Mouse (Mus musculus) intestine, embryonic 15.5 days (tissue): Measurements from ENCODE around the gene Aco2. TPM values are rescaled to one million over a fixed set of nuclear protein-coding genes. Genes with fewer than 3 reads are reported as not detected.

Experiments
- ATAC-seq: fragments of 200-750 bp; cut with Nextera tagmentation; 2 replicates; pipeline ENCODE4 v1.8.0; 2017; ENCODE audit warnings: moderate TSS enrichment, moderate library complexity
- H3K27ac ChIP-seq: fragments of 300-500 bp; sonication (generic); 2 replicates; pipeline ENCODE4 v1.5.1; 2015; ENCODE audit warnings: mild to moderate bottlenecking, inconsistent platforms
- H3K27me3 ChIP-seq: fragments of 300-500 bp; sonication (generic); replicated peaks from 2 replicates; pipeline ENCODE4 v1.6.1; 2015; ENCODE audit warnings: inconsistent platforms
- H3K36me3 ChIP-seq: fragments of 300-500 bp; sonication (generic); 2 replicates; pipeline ENCODE4 v1.6.1; 2015; ENCODE audit warnings: inconsistent platforms
- H3K4me1 ChIP-seq: fragments of 300-500 bp; sonication (generic); replicated peaks from 2 replicates; pipeline ENCODE4 v1.6.1; 2015; ENCODE audit warnings: inconsistent platforms
- H3K4me2 ChIP-seq: fragments of 300-500 bp; sonication (generic); replicated peaks from 2 replicates; pipeline ENCODE4 v1.6.1; 2015; ENCODE audit warnings: mild to moderate bottlenecking, inconsistent platforms
- H3K4me3 ChIP-seq: fragments of 300-500 bp; sonication (generic); replicated peaks from 2 replicates; pipeline ENCODE4 v1.5.1; 2015; ENCODE audit warnings: inconsistent platforms
- H3K9ac ChIP-seq: fragments of 300-500 bp; sonication (generic); 2 replicates; pipeline ENCODE4 v1.6.1; 2015; ENCODE audit warnings: inconsistent platforms
- H3K9me3 ChIP-seq: fragments of 300-500 bp; sonication (generic); 2 replicates; pipeline ENCODE4 v1.6.1; 2016; ENCODE audit warnings: inconsistent platforms
- WGBS: fragments of 180-500 bp; shearing (Covaris S2); methylation state at CpG from one replicate; pipeline ENCODE4 v1.1.7; 2015; 5-methylcytosine and 5-hydroxymethylcytosine counted together
- polyA plus RNA-seq: library from polyadenylated mRNA; unstranded; fragments of >200 nt; fragmentation: Nextera tagmentation; extraction: Ambion mirVana; gene quantifications from 2 replicates; pipeline ENCODE4 v1.2.1, GENCODE M21; 2015

Aco2 gene
- polyA plus RNA-seq, 1 experiment from 2014 or later = 227 TPM

- ATAC-seq = peak; percentile 85
- Histone ChIP-seq H3K4me1 (peaks cover 23% of the 10 kb centered on the region), H3K27ac (peak overlapping the region; percentile 60), H3K4me2 (peak overlapping the region; percentile 76), H3K9ac (peak overlapping the region; percentile 39), H3K4me3 (peak overlapping the region; percentile 37), H3K9me3 (no peaks in the 10 kb centered on the region), H3K36me3 (no peaks in the 10 kb centered on the region), H3K27me3 (no peaks in the 10 kb centered on the region)
- 4% methylated on average over 33 of the region's 33 CpGs for WGBS
Observed at GRCm38 (mm10) chr15:81836124-81836821, 35.8 kb upstream of the Aco2 start.

GRCm38 (mm10) chr15:81836966-81837920, 34.9 kb upstream of the Aco2 start:
- Histone ChIP-seq H3K4me3 (no peak overlapping the region), H3K4me1 (peaks cover 20% of the 10 kb centered on the region), H3K27ac (peak overlapping the region; percentile 60; the same call in 1 of the 2 replicates), H3K9ac (no peak overlapping the region), H3K36me3 (no peaks in the 10 kb centered on the region), H3K27me3 (no peaks in the 10 kb centered on the region), H3K9me3 (no peaks in the 10 kb centered on the region), H3K4me2 (peak overlapping the region; percentile 76)
- 60% methylated on average over 7 of the region's 7 CpGs for WGBS
- ATAC-seq = no peak

GRCm38 (mm10) chr15:81838554-81839235, 33.4 kb upstream of the Aco2 start:
- no peak for ATAC-seq
- no peak overlapping the region for H3K27ac ChIP-seq
- peaks cover 20% of the 10 kb centered on the region for H3K4me1 ChIP-seq
- H3K9ac ChIP-seq = no peak overlapping the region
- 72% methylated on average over 14 of the region's 14 CpGs for WGBS
- no peaks in the 10 kb centered on the region for H3K9me3 ChIP-seq
- no peak overlapping the region for H3K4me2 ChIP-seq
- no peak overlapping the region for H3K4me3 ChIP-seq
- H3K27me3 ChIP-seq = no peaks in the 10 kb centered on the region
- H3K36me3 ChIP-seq = no peaks in the 10 kb centered on the region

- H3K27ac ChIP-seq = 0 out of 2 replicates have a peak overlapping the region, but pooled peaks have one; percentile 22
- no peaks in the 10 kb centered on the region for H3K36me3 ChIP-seq
- H3K4me2 ChIP-seq = no peak overlapping the region
- peak; percentile 39 for ATAC-seq
- no peaks in the 10 kb centered on the region for H3K9me3 ChIP-seq
- H3K4me3 ChIP-seq = no peak overlapping the region
- no peaks in the 10 kb centered on the region for H3K27me3 ChIP-seq
- WGBS = 67% methylated on average over 5 of the region's 5 CpGs
- peaks cover 20% of the 10 kb centered on the region for H3K4me1 ChIP-seq
- no peak overlapping the region for H3K9ac ChIP-seq
Observed at GRCm38 (mm10) chr15:81839634-81840033, 32.5 kb upstream of the Aco2 start.

- peaks cover 20% of the 10 kb centered on the region for H3K4me1 ChIP-seq
- H3K27me3 ChIP-seq = no peaks in the 10 kb centered on the region
- H3K9ac ChIP-seq = no peak overlapping the region
- no peaks in the 10 kb centered on the region for H3K36me3 ChIP-seq
- H3K9me3 ChIP-seq = no peaks in the 10 kb centered on the region
- H3K4me2 ChIP-seq = no peak overlapping the region
- H3K4me3 ChIP-seq = no peak overlapping the region
- no peak for ATAC-seq
- 89% methylated on average over 7 of the region's 7 CpGs for WGBS
- H3K27ac ChIP-seq = no peak overlapping the region
Observed at GRCm38 (mm10) chr15:81840306-81840705, 31.8 kb upstream of the Aco2 start.

GRCm38 (mm10) chr15:81842275-81842674, 29.8 kb upstream of the Aco2 start:
- Histone ChIP-seq H3K4me2 (no peak overlapping the region), H3K27ac (no peak overlapping the region), H3K9me3 (no peaks in the 10 kb centered on the region), H3K4me3 (no peak overlapping the region), H3K9ac (no peak overlapping the region), H3K36me3 (no peaks in the 10 kb centered on the region), H3K27me3 (no peaks in the 10 kb centered on the region), H3K4me1 (peaks cover 6% of the 10 kb centered on the region)
- no peak for ATAC-seq
- 85% methylated on average over 7 of the region's 7 CpGs for WGBS

GRCm38 (mm10) chr15:81845033-81845625, 27.0 kb upstream of the Aco2 start:
- 79% methylated on average over 5 of the region's 5 CpGs for WGBS

GRCm38 (mm10) chr15:81845724-81846123, 26.4 kb upstream of the Aco2 start:
- 25% methylated on average over 4 of the region's 4 CpGs for WGBS
- no peaks in the 10 kb centered on the region; the same call in 1 of the 2 replicates for H3K4me1 ChIP-seq
- H3K9me3 ChIP-seq = no peaks in the 10 kb centered on the region
- H3K36me3 ChIP-seq = peaks cover 14% of the 10 kb centered on the region
- no peak overlapping the region for H3K4me3 ChIP-seq
- peak; percentile 93 for ATAC-seq
- no peak overlapping the region for H3K9ac ChIP-seq
- no peaks in the 10 kb centered on the region for H3K27me3 ChIP-seq
- no peak overlapping the region for H3K4me2 ChIP-seq
- H3K27ac ChIP-seq = peak overlapping the region; percentile 49; the same call in 1 of the 2 replicates

More at GRCm38 (mm10) chr15:81845033-81845625, 27.0 kb upstream of the Aco2 start:
- no peaks in the 10 kb centered on the region for H3K9me3 ChIP-seq
- no peak overlapping the region for H3K9ac ChIP-seq
- H3K27ac ChIP-seq = peak overlapping the region; percentile 49; the same call in 1 of the 2 replicates
- no peaks in the 10 kb centered on the region for H3K27me3 ChIP-seq
- peaks cover 10% of the 10 kb centered on the region; the same call in 1 of the 2 replicates for H3K36me3 ChIP-seq
- ATAC-seq = no peak
- no peaks in the 10 kb centered on the region; the same call in 1 of the 2 replicates for H3K4me1 ChIP-seq
- H3K4me3 ChIP-seq = no peak overlapping the region
- H3K4me2 ChIP-seq = no peak overlapping the region

- Histone ChIP-seq H3K9me3 (no peaks in the 10 kb centered on the region), H3K36me3 (peaks cover 24% of the 10 kb centered on the region), H3K4me2 (no peak overlapping the region), H3K4me3 (no peak overlapping the region), H3K9ac (no peak overlapping the region), H3K4me1 (no peaks in the 10 kb centered on the region; the same call in 1 of the 2 replicates), H3K27ac (no peak overlapping the region), H3K27me3 (no peaks in the 10 kb centered on the region)
- no peak for ATAC-seq
- 86% methylated on average over 9 of the region's 9 CpGs for WGBS
Observed at GRCm38 (mm10) chr15:81846755-81847154, 25.4 kb upstream of the Aco2 start.

GRCm38 (mm10) chr15:81847161-81847560, 24.9 kb upstream of the Aco2 start:
- Histone ChIP-seq H3K36me3 (peaks cover 28% of the 10 kb centered on the region), H3K4me1 (no peaks in the 10 kb centered on the region; the same call in 1 of the 2 replicates), H3K27me3 (no peaks in the 10 kb centered on the region), H3K4me3 (no peak overlapping the region), H3K9ac (no peak overlapping the region), H3K27ac (no peak overlapping the region), H3K4me2 (no peak overlapping the region), H3K9me3 (no peaks in the 10 kb centered on the region)
- no peak for ATAC-seq
- 86% methylated on average over 4 of the region's 4 CpGs for WGBS

- Histone ChIP-seq H3K4me2 (no peak overlapping the region), H3K4me3 (no peak overlapping the region), H3K4me1 (no peaks in the 10 kb centered on the region; the same call in 1 of the 2 replicates), H3K27ac (no peak overlapping the region), H3K9me3 (no peaks in the 10 kb centered on the region), H3K27me3 (no peaks in the 10 kb centered on the region), H3K9ac (no peak overlapping the region), H3K36me3 (peaks cover 32% of the 10 kb centered on the region)
- WGBS = 83% methylated on average over 5 of the region's 5 CpGs
- ATAC-seq = no peak
Observed at GRCm38 (mm10) chr15:81847861-81848260, 24.2 kb upstream of the Aco2 start.
